Mouse (Mus musculus): ENCODE data around the gene Gm33543.

Gm33543 gene

DNA sequence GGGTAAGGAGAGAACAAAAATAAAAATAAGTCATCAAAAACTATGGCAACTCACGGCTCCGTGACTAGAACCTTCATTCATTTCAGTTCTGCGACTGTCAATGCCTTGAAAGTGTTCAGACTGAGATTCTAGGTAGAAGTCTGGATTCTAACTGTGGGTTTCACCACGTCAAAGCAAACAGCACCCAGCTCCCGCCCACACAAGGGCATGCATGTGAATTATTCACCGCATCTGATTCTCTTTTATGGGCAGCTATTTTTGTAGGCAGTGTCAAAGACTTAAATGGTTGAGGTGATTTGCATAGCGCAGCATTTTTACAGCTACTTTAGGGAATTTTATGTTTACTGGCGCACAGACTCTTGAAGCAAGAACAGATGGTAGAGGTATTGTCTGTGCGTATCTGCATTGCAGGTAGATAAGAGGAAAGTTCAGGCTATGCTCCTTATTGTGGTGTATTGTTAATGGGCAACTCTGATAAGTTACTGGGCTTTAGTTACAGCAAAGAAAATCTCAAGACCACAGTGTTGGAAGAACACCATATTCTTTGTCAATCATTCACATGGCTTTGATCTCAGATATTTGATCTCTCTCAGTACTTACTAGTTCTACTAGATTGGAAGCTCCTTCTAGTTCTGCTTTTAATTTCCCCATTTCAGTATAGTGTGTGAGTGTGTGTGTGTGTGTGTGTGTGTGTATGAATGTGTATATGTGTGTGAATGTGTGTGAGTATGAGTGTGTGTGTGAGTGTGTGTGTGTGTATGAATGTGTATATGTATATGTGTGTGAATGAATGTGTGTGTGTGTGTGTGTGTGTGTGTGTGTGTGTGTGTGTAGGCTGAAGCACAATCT lies at the start of gene Gm33543:
Gene Gm33543 (minus strand): TSS at position 142 of the 849 bp plus-strand sequence.
- DNase-seq (ENCODE audit: low read depth, low spot score) = no peak

GRCm38 (mm10) chr10:95892132-95892531 lies 49.4 kb upstream of the Gm33543 start:
- DNase-seq (ENCODE audit: low read depth, low spot score) = no peak

DNA sequence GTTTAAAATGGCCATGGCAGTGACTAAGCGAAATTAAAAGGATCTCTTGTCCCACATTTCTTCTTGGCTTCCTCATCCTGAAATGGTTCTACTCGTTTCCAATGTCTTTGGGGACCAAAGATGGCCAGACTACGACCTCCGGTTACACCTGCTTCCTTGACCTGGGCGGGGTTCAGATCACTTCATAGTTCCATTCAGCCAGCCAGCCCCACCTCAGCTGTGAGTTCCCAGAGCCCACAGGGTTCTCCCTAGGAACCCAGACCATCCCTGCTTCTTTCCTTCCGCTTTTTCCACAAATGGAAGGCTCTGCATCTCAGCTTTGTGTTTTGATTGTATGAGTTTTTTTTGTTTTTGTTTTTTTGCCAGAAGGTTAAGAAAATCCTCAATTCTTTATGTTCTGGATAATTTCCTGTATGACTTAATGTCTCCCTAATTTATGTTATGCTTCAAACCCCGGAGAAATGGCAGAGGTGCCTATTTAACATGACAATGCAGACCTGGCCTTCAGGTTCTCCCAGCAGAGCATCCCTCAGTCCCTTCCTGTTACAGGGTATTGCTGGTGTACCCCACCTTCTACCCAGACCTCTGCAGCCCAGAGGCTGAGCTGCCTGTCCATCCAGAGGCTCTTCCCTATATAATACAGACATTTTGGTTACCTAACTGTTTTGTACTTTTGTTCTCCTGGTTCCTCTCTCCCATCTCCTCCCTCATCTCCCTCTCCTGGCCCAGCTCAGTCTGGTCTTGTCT lies 48.7 kb upstream of the Gm33543 start:
- no peak for DNase-seq (ENCODE audit: low read depth, low spot score)

- DNase-seq (ENCODE audit: low read depth, low spot score) = no peak
Measured at GRCm38 (mm10) chr10:95883761-95884517, 41.2 kb upstream of the Gm33543 start.

DNA sequence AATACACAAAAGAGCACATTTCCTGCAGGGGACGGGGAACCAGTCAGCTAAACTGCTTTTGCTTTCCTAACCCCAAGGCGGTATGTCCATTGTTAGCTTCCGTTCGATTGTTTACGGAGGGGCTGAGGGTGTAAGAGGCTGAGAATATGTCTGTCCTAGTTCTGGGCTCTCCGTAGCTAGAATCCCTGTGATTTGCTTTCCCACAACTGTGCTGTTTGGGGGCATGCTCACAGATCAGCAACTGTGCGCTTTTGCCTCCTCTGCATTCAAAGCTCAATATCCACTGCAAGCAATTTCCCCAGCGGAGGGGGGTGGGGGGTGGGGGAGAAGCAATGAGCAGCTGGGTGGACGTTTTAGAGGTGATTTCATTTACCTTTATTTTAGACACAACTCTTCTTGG lies 39.3 kb upstream of the Gm33543 start:
- DNase-seq (ENCODE audit: low read depth, low spot score) = no peak

- DNase-seq (ENCODE audit: low read depth, low spot score) = no peak
Measured at GRCm38 (mm10) chr10:95879983-95880934, 37.5 kb upstream of the Gm33543 start.

DNA sequence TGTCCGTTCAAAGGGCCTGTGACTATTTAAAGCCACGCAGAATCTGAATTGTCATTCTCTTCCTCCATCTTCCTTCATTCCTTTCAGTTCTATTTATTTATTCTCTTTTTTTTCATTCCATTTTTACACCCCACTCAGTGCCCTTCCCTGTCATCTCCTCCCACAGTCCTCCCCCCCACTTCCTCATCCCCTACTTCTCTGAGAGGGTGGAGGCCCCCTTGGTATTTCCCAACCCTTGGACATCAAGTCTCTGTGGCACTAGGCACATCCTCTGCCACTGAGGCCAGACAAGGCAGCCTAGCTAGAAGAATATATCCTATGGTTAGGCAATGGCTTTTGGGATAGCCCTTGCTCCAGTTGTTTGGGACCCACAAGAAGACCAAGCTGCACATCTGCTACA lies 28.1 kb upstream of the Gm33543 start:
- DNase-seq (ENCODE audit: low read depth, low spot score) = no peak

DNA sequence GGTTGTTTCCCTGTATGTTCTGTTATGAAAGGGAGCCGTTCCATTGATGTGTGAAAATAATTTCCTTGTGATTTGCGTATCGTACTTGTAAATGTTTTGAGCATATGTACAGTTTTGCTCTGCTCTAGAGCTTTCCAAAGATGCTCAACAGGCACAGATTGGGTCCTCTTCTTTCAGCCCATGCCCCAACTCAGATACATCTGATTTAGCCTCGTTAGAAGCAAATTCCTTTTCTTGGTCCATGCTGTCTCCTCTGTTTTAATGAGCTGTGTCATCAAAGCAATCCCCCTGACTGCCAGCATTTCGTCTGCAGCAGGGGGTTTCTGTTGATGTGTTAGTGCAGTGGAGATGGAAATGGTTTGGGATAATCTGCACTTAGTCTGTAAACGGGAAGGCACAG lies 25.6 kb upstream of the Gm33543 start:
- DNase-seq (ENCODE audit: low read depth, low spot score) = no peak

GRCm38 (mm10) chr10:95867596-95867995 lies 24.9 kb upstream of the Gm33543 start:
- no peak for DNase-seq (ENCODE audit: low read depth, low spot score)

- no peak for DNase-seq (ENCODE audit: low read depth, low spot score)
Measured at GRCm38 (mm10) chr10:95864349-95865124, 21.8 kb upstream of the Gm33543 start.

DNA sequence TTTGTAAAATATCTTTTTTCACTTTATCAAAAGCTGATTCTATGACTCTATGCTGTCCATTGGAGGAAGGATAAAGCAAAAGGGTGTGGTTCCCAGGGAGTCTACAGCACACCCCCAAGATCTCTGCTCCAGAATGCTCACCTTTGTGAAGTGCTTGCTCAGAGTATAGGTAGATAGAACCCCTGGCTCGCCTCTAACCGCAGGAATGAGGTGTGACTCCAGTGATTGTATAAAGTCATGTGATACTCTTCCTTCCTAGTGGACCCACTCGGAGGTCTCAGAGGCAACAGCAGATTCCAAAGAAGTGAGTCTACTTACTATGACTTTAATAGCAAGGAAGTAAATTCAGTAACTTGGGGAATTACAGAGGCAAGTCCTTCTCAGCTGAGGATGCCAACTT lies 19.9 kb upstream of the Gm33543 start:
- DNase-seq (ENCODE audit: low read depth, low spot score) = no peak

GRCm38 (mm10) chr10:95858164-95858563 lies 15.4 kb upstream of the Gm33543 start:
- DNase-seq (ENCODE audit: low read depth, low spot score) = peak; percentile 2

DNA sequence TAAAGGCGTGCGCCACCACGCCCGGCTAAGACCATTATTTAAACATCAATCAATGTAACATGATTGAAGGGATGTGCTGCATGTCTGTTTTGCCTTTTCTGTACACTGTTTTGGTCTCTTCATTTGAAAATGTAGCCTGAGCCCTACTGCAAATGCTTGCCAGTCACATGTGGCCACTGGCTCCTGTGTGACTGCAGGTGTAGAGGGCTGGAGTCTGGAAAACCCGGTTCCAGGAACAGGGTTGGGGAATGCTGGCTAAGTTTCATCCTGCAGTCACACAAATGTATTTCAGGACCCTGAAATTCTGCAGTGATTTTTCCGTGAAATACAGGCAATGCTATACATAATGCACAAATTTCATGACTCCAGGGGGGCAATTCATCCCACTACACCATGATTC lies 12.7 kb upstream of the Gm33543 start:
- DNase-seq (ENCODE audit: low read depth, low spot score) = no peak

DNA sequence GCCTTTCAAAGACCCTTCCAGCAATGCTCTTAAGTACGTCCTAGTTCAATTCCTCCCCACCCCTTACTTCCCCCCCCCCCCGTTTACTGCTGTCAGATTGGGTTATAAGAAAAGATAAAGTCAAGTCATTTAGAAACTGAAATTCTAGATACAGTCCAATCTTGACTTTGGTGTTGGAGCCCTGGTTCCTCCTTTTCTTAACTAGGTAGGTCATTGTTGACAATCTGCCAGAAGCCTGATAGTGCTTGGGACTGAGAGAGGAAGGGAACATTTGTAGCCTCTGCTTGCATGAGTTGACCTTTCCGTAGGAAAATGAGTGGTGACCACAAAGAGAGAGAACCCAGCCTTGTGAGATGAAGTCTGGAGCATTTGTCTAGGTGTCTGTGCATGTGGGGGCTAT lies 7.8 kb upstream of the Gm33543 start:
- no peak for DNase-seq (ENCODE audit: low read depth, low spot score)

- no peak for DNase-seq (ENCODE audit: low read depth, low spot score)
Measured at GRCm38 (mm10) chr10:95846739-95847138, 4.0 kb upstream of the Gm33543 start.

- DNase-seq (ENCODE audit: low read depth, low spot score) = no peak
Measured at GRCm38 (mm10) chr10:95846281-95846680, 3.6 kb upstream of the Gm33543 start.

GRCm38 (mm10) chr10:95843878-95844277 lies 1.1 kb upstream of the Gm33543 start:
- no peak for DNase-seq (ENCODE audit: low read depth, low spot score)

- no peak for DNase-seq (ENCODE audit: low read depth, low spot score)
Measured at GRCm38 (mm10) chr10:95841241-95841640, 1.5 kb downstream of the Gm33543 start.

DNA sequence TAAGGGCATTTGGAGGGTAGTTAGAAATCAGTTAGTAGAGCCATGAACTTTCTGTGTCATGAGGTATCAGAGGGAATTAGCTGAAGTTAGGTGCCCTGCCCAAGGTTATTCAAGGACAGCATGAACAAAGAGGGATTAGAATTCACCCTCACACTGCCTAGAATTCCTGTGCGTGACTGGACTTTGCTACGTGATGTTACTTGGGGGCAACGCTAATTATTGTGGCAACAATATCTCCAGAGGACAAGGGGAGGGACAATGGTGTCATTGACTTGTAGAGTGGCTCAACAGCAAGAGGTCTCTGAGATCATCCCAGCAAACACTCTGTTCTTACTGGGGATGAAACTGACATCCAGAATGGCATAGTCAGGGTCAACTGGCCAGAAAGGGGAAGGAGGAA lies 2.9 kb downstream of the Gm33543 start:
- DNase-seq (ENCODE audit: low read depth, low spot score) = no peak

DNA sequence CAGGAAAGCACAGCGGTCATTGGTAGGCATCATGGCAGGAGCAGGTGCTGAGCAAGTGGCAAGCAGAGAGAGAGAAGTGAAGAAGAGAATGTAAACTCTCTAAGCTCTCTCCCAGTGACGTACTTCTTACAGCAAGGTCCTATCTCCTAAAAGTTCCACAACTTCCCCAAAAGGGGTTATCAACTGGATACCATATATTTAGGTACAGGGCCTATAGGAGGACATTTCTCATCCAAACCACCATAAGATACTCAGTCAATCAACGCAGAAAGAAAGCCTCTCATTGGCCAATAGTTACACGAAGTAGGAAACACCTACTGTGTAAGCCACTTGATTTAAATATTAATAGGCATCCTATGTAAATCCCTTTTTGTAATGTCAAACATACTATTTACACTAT lies 3.7 kb downstream of the Gm33543 start:
- DNase-seq (ENCODE audit: low read depth, low spot score) = no peak

All from retina, adult 2 months (tissue).